Mouse (Mus musculus): ENCODE measurements around the gene Ncapd3. TPM values are rescaled to one million over a fixed set of nuclear protein-coding genes. Genes with fewer than 3 reads are reported as not detected.

The Ncapd3 gene
- polyA plus RNA-seq, 1 experiment from 2014 or later, result 33.7 TPM

GRCm38 (mm10) chr9:27106081-27106480 lies 76.1 kb downstream of the Ncapd3 start:
- Histone ChIP-seq H3K4me2 (replicated peaks) (no peak overlapping the region), H3K4me3 (no peak overlapping the region), H3K27ac (replicated peaks) (no peak overlapping the region), H3K27me3 (no peaks in the 10 kb centered on the region), H3K9ac (replicated peaks) (no peak overlapping the region), H3K36me3 (peaks cover 47% of the 10 kb centered on the region), H3K4me1 (peaks cover 10% of the 10 kb centered on the region), H3K9me3 (no peaks in the 10 kb centered on the region)
- WGBS, result 55% methylated on average over 1 of the region's 1 CpGs
- ATAC-seq (ENCODE audit: low FRiP score, low read depth), result no peak

GRCm38 (mm10) chr9:27108451-27108850 lies 78.5 kb downstream of the Ncapd3 start:
- no peaks in the 10 kb centered on the region for H3K27me3 ChIP-seq
- H3K4me3 ChIP-seq, result no peak overlapping the region
- H3K9me3 ChIP-seq, result no peaks in the 10 kb centered on the region
- no peak for ATAC-seq (ENCODE audit: low FRiP score, low read depth)
- 83% methylated on average over 4 of the region's 4 CpGs for WGBS
- no peak overlapping the region for H3K9ac ChIP-seq (replicated peaks)
- H3K4me1 ChIP-seq, result peaks cover 10% of the 10 kb centered on the region
- H3K27ac ChIP-seq (replicated peaks), result no peak overlapping the region
- H3K36me3 ChIP-seq, result peaks cover 23% of the 10 kb centered on the region
- no peak overlapping the region for H3K4me2 ChIP-seq (replicated peaks)

GRCm38 (mm10) chr9:27109533-27110514 lies 79.8 kb downstream of the Ncapd3 start:
- no peak overlapping the region for H3K9ac ChIP-seq (replicated peaks)
- H3K27ac ChIP-seq (replicated peaks), result no peak overlapping the region
- ATAC-seq (ENCODE audit: low FRiP score, low read depth), result no peak

GRCm38 (mm10) chr9:27110681-27111080 lies 80.7 kb downstream of the Ncapd3 start:
- Histone ChIP-seq H3K9ac (replicated peaks) (no peak overlapping the region), H3K36me3 (peaks cover 1% of the 10 kb centered on the region), H3K27me3 (no peaks in the 10 kb centered on the region), H3K4me1 (peaks cover 10% of the 10 kb centered on the region), H3K4me2 (replicated peaks) (no peak overlapping the region), H3K27ac (replicated peaks) (no peak overlapping the region), H3K9me3 (no peaks in the 10 kb centered on the region), H3K4me3 (no peak overlapping the region)
- ATAC-seq (ENCODE audit: low FRiP score, low read depth), result no peak
- WGBS, result 77% methylated on average over 5 of the region's 5 CpGs

More at GRCm38 (mm10) chr9:27109533-27110514, 79.8 kb downstream of the Ncapd3 start:
- Histone ChIP-seq H3K4me3 (no peak overlapping the region), H3K27me3 (no peaks in the 10 kb centered on the region), H3K4me1 (peaks cover 10% of the 10 kb centered on the region), H3K36me3 (peaks cover 10% of the 10 kb centered on the region), H3K4me2 (replicated peaks) (no peak overlapping the region), H3K9me3 (no peaks in the 10 kb centered on the region)
- WGBS, result 82% methylated on average over 22 of the region's 22 CpGs

- 92% methylated on average over 3 of the region's 3 CpGs for WGBS
- Histone ChIP-seq H3K27me3 (no peaks in the 10 kb centered on the region), H3K9ac (replicated peaks) (no peak overlapping the region), H3K4me2 (replicated peaks) (no peak overlapping the region), H3K36me3 (no peaks in the 10 kb centered on the region), H3K9me3 (no peaks in the 10 kb centered on the region), H3K4me3 (no peak overlapping the region), H3K4me1 (peaks cover 10% of the 10 kb centered on the region), H3K27ac (replicated peaks) (no peak overlapping the region)
- no peak for ATAC-seq (ENCODE audit: low FRiP score, low read depth)
Observed at GRCm38 (mm10) chr9:27111756-27112155, 81.8 kb downstream of the Ncapd3 start.

- ATAC-seq (ENCODE audit: low FRiP score, low read depth), result no peak
Observed at GRCm38 (mm10) chr9:27121254-27121653, 91.3 kb downstream of the Ncapd3 start.

GRCm38 (mm10) chr9:27122076-27122475 lies 92.1 kb downstream of the Ncapd3 start:
- H3K4me2 ChIP-seq (replicated peaks), result no peak overlapping the region
- no peak for ATAC-seq (ENCODE audit: low FRiP score, low read depth)
- H3K9me3 ChIP-seq, result no peaks in the 10 kb centered on the region
- H3K9ac ChIP-seq (replicated peaks), result no peak overlapping the region
- H3K27me3 ChIP-seq, result no peaks in the 10 kb centered on the region
- H3K4me1 ChIP-seq, result peaks cover 37% of the 10 kb centered on the region
- H3K36me3 ChIP-seq, result 0 out of 2 replicates have a peak, but pooled peaks cover under 1% of the 10 kb centered on the region
- H3K4me3 ChIP-seq, result no peak overlapping the region
- WGBS, result 89% methylated on average over 4 of the region's 4 CpGs
- H3K27ac ChIP-seq (replicated peaks), result no peak overlapping the region

More at GRCm38 (mm10) chr9:27121254-27121653, 91.3 kb downstream of the Ncapd3 start:
- Histone ChIP-seq H3K27ac (replicated peaks) (no peak overlapping the region), H3K4me3 (no peak overlapping the region), H3K4me1 (peaks cover 37% of the 10 kb centered on the region), H3K9me3 (no peaks in the 10 kb centered on the region), H3K4me2 (replicated peaks) (no peak overlapping the region), H3K27me3 (no peaks in the 10 kb centered on the region), H3K36me3 (no peaks in the 10 kb centered on the region), H3K9ac (replicated peaks) (no peak overlapping the region)
- 89% methylated on average over 9 of the region's 9 CpGs for WGBS

- no peak overlapping the region for H3K4me3 ChIP-seq
- H3K4me1 ChIP-seq, result peaks cover 37% of the 10 kb centered on the region
- H3K27me3 ChIP-seq, result no peaks in the 10 kb centered on the region
- 54% methylated on average over 4 of the region's 4 CpGs for WGBS
- no peak for ATAC-seq (ENCODE audit: low FRiP score, low read depth)
- no peaks in the 10 kb centered on the region for H3K9me3 ChIP-seq
- H3K4me2 ChIP-seq (replicated peaks), result no peak overlapping the region
- H3K9ac ChIP-seq (replicated peaks), result no peak overlapping the region
- H3K36me3 ChIP-seq, result 0 out of 2 replicates have a peak, but pooled peaks cover 7% of the 10 kb centered on the region
- H3K27ac ChIP-seq (replicated peaks), result 0 out of 2 replicates have a peak overlapping the region, but pooled peaks have one; percentile 20
Observed at GRCm38 (mm10) chr9:27122963-27123362, 93.0 kb downstream of the Ncapd3 start.

GRCm38 (mm10) chr9:27123947-27124346 lies 94.0 kb downstream of the Ncapd3 start:
- H3K4me1 ChIP-seq, result peaks cover 37% of the 10 kb centered on the region
- 83% methylated on average over 2 of the region's 2 CpGs for WGBS
- no peak overlapping the region for H3K4me2 ChIP-seq (replicated peaks)
- no peak overlapping the region for H3K9ac ChIP-seq (replicated peaks)
- H3K27ac ChIP-seq (replicated peaks), result no peak overlapping the region
- H3K36me3 ChIP-seq, result 0 out of 2 replicates have a peak, but pooled peaks cover 7% of the 10 kb centered on the region
- ATAC-seq (ENCODE audit: low FRiP score, low read depth), result no peak
- H3K9me3 ChIP-seq, result no peaks in the 10 kb centered on the region
- no peaks in the 10 kb centered on the region for H3K27me3 ChIP-seq
- no peak overlapping the region for H3K4me3 ChIP-seq

- Histone ChIP-seq H3K27me3 (no peaks in the 10 kb centered on the region), H3K27ac (replicated peaks) (0 out of 2 replicates have a peak overlapping the region, but pooled peaks have one; percentile 10), H3K9me3 (no peaks in the 10 kb centered on the region), H3K4me2 (replicated peaks) (no peak overlapping the region), H3K4me1 (peaks cover 37% of the 10 kb centered on the region), H3K4me3 (no peak overlapping the region), H3K36me3 (0 out of 2 replicates have a peak, but pooled peaks cover 7% of the 10 kb centered on the region), H3K9ac (replicated peaks) (no peak overlapping the region)
- 64% methylated on average over 6 of the region's 6 CpGs for WGBS
- ATAC-seq (ENCODE audit: low FRiP score, low read depth), result no peak
Observed at GRCm38 (mm10) chr9:27125450-27125849, 95.5 kb downstream of the Ncapd3 start.

GRCm38 (mm10) chr9:27126543-27126942 lies 96.6 kb downstream of the Ncapd3 start:
- no peaks in the 10 kb centered on the region for H3K27me3 ChIP-seq
- ATAC-seq (ENCODE audit: low FRiP score, low read depth), result no peak
- peaks cover 35% of the 10 kb centered on the region for H3K4me1 ChIP-seq
- H3K27ac ChIP-seq (replicated peaks), result no peak overlapping the region
- 0 out of 2 replicates have a peak, but pooled peaks cover 7% of the 10 kb centered on the region for H3K36me3 ChIP-seq
- H3K9ac ChIP-seq (replicated peaks), result no peak overlapping the region
- H3K9me3 ChIP-seq, result no peaks in the 10 kb centered on the region
- H3K4me2 ChIP-seq (replicated peaks), result no peak overlapping the region
- 96% methylated on average over 6 of the region's 6 CpGs for WGBS
- H3K4me3 ChIP-seq, result no peak overlapping the region

- no peak overlapping the region for H3K4me3 ChIP-seq
- no peaks in the 10 kb centered on the region for H3K27me3 ChIP-seq
- ATAC-seq (ENCODE audit: low FRiP score, low read depth), result no peak
- 0 out of 2 replicates have a peak, but pooled peaks cover 9% of the 10 kb centered on the region for H3K36me3 ChIP-seq
- H3K27ac ChIP-seq (replicated peaks), result no peak overlapping the region
- no peak overlapping the region for H3K9ac ChIP-seq (replicated peaks)
- peaks cover 24% of the 10 kb centered on the region for H3K4me1 ChIP-seq
- 91% methylated on average over 4 of the region's 4 CpGs for WGBS
- no peaks in the 10 kb centered on the region for H3K9me3 ChIP-seq
- H3K4me2 ChIP-seq (replicated peaks), result no peak overlapping the region
Observed at GRCm38 (mm10) chr9:27128629-27129028, 98.7 kb downstream of the Ncapd3 start.

All from midbrain, embryonic 12.5 days (tissue).